Mouse (Mus musculus): ENCODE results near the gene Nktr. TPM values are rescaled to one million over a fixed set of nuclear protein-coding genes. Genes with fewer than 3 reads are reported as not detected.
A peak's percentile ranks its signal among the peaks of the same experiment; 100 is the strongest.

Nktr gene
- polyA plus RNA-seq, 1 experiment from 2014 or later, result 70.1 TPM

GRCm38 (mm10) chr9:121765166-121765855, 46.3 kb downstream of the Nktr start:
- WGBS, result 93% methylated on average over 16 of the region's 16 CpGs
- no peaks in the 10 kb centered on the region for H3K27me3 ChIP-seq
- peaks cover 71% of the 10 kb centered on the region for H3K36me3 ChIP-seq
- no peak for ATAC-seq (ENCODE audit: insufficient number of reproducible peaks, insufficient read depth, low FRiP score, low TSS enrichment, low read depth)
- no peak overlapping the region for H3K4me2 ChIP-seq
- no peak overlapping the region for H3K27ac ChIP-seq
- no peak overlapping the region for H3K4me3 ChIP-seq
- peaks cover 33% of the 10 kb centered on the region for H3K4me1 ChIP-seq
- no peaks in the 10 kb centered on the region for H3K9me3 ChIP-seq
- no peak overlapping the region for H3K9ac ChIP-seq

GRCm38 (mm10) chr9:121772412-121772811, 53.4 kb downstream of the Nktr start:
- WGBS, result 76% methylated on average over 5 of the region's 5 CpGs
- Histone ChIP-seq H3K9ac (no peak overlapping the region), H3K27me3 (peaks cover 21% of the 10 kb centered on the region), H3K4me2 (no peak overlapping the region), H3K27ac (no peak overlapping the region), H3K9me3 (no peaks in the 10 kb centered on the region), H3K4me3 (no peak overlapping the region), H3K36me3 (peaks cover 17% of the 10 kb centered on the region), H3K4me1 (peaks cover 9% of the 10 kb centered on the region)
- no peak for ATAC-seq (ENCODE audit: insufficient number of reproducible peaks, insufficient read depth, low FRiP score, low TSS enrichment, low read depth)

- Histone ChIP-seq H3K27ac (no peak overlapping the region), H3K9ac (no peak overlapping the region), H3K4me3 (no peak overlapping the region), H3K4me1 (peaks cover 11% of the 10 kb centered on the region), H3K36me3 (no peaks in the 10 kb centered on the region), H3K9me3 (no peaks in the 10 kb centered on the region), H3K4me2 (no peak overlapping the region), H3K27me3 (peaks cover 49% of the 10 kb centered on the region)
- WGBS, result 83% methylated on average over 10 of the region's 10 CpGs
- ATAC-seq (ENCODE audit: insufficient number of reproducible peaks, insufficient read depth, low FRiP score, low TSS enrichment, low read depth), result no peak
Observed at GRCm38 (mm10) chr9:121775951-121776350, 57.0 kb downstream of the Nktr start.

- H3K4me2 ChIP-seq, result no peak overlapping the region
- H3K27me3 ChIP-seq, result peaks cover 49% of the 10 kb centered on the region
- 76% methylated on average over 7 of the region's 7 CpGs for WGBS
- H3K27ac ChIP-seq, result no peak overlapping the region
- no peak overlapping the region for H3K9ac ChIP-seq
- H3K9me3 ChIP-seq, result no peaks in the 10 kb centered on the region
- no peaks in the 10 kb centered on the region for H3K36me3 ChIP-seq
- no peak for ATAC-seq (ENCODE audit: insufficient number of reproducible peaks, insufficient read depth, low FRiP score, low TSS enrichment, low read depth)
- H3K4me1 ChIP-seq, result peaks cover 11% of the 10 kb centered on the region
- H3K4me3 ChIP-seq, result no peak overlapping the region
Observed at GRCm38 (mm10) chr9:121776511-121776910, 57.5 kb downstream of the Nktr start.

- 17% methylated on average over 30 of the region's 30 CpGs for WGBS
- Histone ChIP-seq H3K4me3 (peak within 1 kb of the TSS; percentile 39), H3K27ac (no peak within 1 kb of the TSS), H3K4me2 (peak within 1 kb of the TSS; percentile 73), H3K4me1 (peaks cover 11% of the 10 kb centered on the region), H3K36me3 (no peaks in the 10 kb centered on the region), H3K27me3 (peaks cover 49% of the 10 kb centered on the region), H3K9ac (peak within 1 kb of the TSS; percentile 51), H3K9me3 (no peaks in the 10 kb centered on the region)
- no peak for ATAC-seq (ENCODE audit: insufficient number of reproducible peaks, insufficient read depth, low FRiP score, low TSS enrichment, low read depth)
Observed at GRCm38 (mm10) chr9:121777484-121778065, 58.6 kb downstream of the Nktr start, which contains the start of gene Klhl40. Gene Klhl40, plus strand, starts transcription at chr9:121777607.

- no peak for ATAC-seq (ENCODE audit: insufficient number of reproducible peaks, insufficient read depth, low FRiP score, low TSS enrichment, low read depth)
- Histone ChIP-seq H3K27me3 (peaks cover 49% of the 10 kb centered on the region), H3K9ac (peak overlapping the region; percentile 51)
Observed at GRCm38 (mm10) chr9:121778066-121778624, 59.2 kb downstream of the Nktr start.

GRCm38 (mm10) chr9:121784801-121785200, 65.8 kb downstream of the Nktr start:
- Histone ChIP-seq H3K36me3 (no peaks in the 10 kb centered on the region), H3K4me1 (no peaks in the 10 kb centered on the region), H3K9ac (no peak overlapping the region), H3K4me3 (no peak overlapping the region), H3K9me3 (no peaks in the 10 kb centered on the region), H3K4me2 (no peak overlapping the region), H3K27ac (no peak overlapping the region), H3K27me3 (peaks cover 5% of the 10 kb centered on the region)
- no peak for ATAC-seq (ENCODE audit: insufficient number of reproducible peaks, insufficient read depth, low FRiP score, low TSS enrichment, low read depth)
- 85% methylated on average over 12 of the region's 12 CpGs for WGBS

More at GRCm38 (mm10) chr9:121778066-121778624, 59.2 kb downstream of the Nktr start:
- no peaks in the 10 kb centered on the region for H3K9me3 ChIP-seq
- H3K27ac ChIP-seq, result no peak overlapping the region
- peak overlapping the region; percentile 39 for H3K4me3 ChIP-seq
- H3K36me3 ChIP-seq, result no peaks in the 10 kb centered on the region
- 12% methylated on average over 54 of the region's 54 CpGs for WGBS
- peaks cover 11% of the 10 kb centered on the region for H3K4me1 ChIP-seq
- H3K4me2 ChIP-seq, result peak overlapping the region; percentile 73

GRCm38 (mm10) chr9:121785261-121785660, 66.3 kb downstream of the Nktr start:
- Histone ChIP-seq H3K27me3 (peaks cover under 1% of the 10 kb centered on the region; the same call in 1 of the 2 replicates), H3K9me3 (no peaks in the 10 kb centered on the region), H3K4me3 (no peak overlapping the region), H3K9ac (no peak overlapping the region), H3K36me3 (no peaks in the 10 kb centered on the region), H3K4me1 (no peaks in the 10 kb centered on the region), H3K27ac (no peak overlapping the region), H3K4me2 (no peak overlapping the region)
- 84% methylated on average over 8 of the region's 8 CpGs for WGBS
- no peak for ATAC-seq (ENCODE audit: insufficient number of reproducible peaks, insufficient read depth, low FRiP score, low TSS enrichment, low read depth)

- no peak for ATAC-seq (ENCODE audit: insufficient number of reproducible peaks, insufficient read depth, low FRiP score, low TSS enrichment, low read depth)
- WGBS, result 76% methylated on average over 2 of the region's 2 CpGs
Observed at GRCm38 (mm10) chr9:121786359-121786758, 67.4 kb downstream of the Nktr start.

GRCm38 (mm10) chr9:121791206-121791605, 72.2 kb downstream of the Nktr start:
- Histone ChIP-seq H3K27ac (no peak overlapping the region), H3K4me3 (no peak overlapping the region), H3K36me3 (no peaks in the 10 kb centered on the region), H3K4me2 (no peak overlapping the region), H3K4me1 (no peaks in the 10 kb centered on the region), H3K27me3 (no peaks in the 10 kb centered on the region), H3K9ac (no peak overlapping the region), H3K9me3 (no peaks in the 10 kb centered on the region)
- 10% methylated on average over 5 of the region's 5 CpGs for WGBS
- no peak for ATAC-seq (ENCODE audit: insufficient number of reproducible peaks, insufficient read depth, low FRiP score, low TSS enrichment, low read depth)

More at GRCm38 (mm10) chr9:121786359-121786758, 67.4 kb downstream of the Nktr start:
- H3K4me3 ChIP-seq, result no peak overlapping the region
- no peak overlapping the region for H3K27ac ChIP-seq
- no peak overlapping the region for H3K9ac ChIP-seq
- H3K36me3 ChIP-seq, result no peaks in the 10 kb centered on the region
- no peaks in the 10 kb centered on the region for H3K9me3 ChIP-seq
- H3K4me1 ChIP-seq, result no peaks in the 10 kb centered on the region
- H3K27me3 ChIP-seq, result no peaks in the 10 kb centered on the region
- H3K4me2 ChIP-seq, result no peak overlapping the region

GRCm38 (mm10) chr9:121791757-121792521, 73.0 kb downstream of the Nktr start, which contains the start of gene Hhatl:
Gene Hhatl, minus strand, starts transcription at chr9:121792507.
- no peaks in the 10 kb centered on the region for H3K9me3 ChIP-seq
- H3K27me3 ChIP-seq, result no peaks in the 10 kb centered on the region
- no peak within 1 kb of the TSS for H3K4me2 ChIP-seq
- H3K4me1 ChIP-seq, result no peaks in the 10 kb centered on the region
- no peak within 1 kb of the TSS for H3K27ac ChIP-seq
- WGBS, result 43% methylated on average over 24 of the region's 24 CpGs
- no peak within 1 kb of the TSS for H3K4me3 ChIP-seq
- no peak within 1 kb of the TSS for H3K9ac ChIP-seq
- no peak for ATAC-seq (ENCODE audit: insufficient number of reproducible peaks, insufficient read depth, low FRiP score, low TSS enrichment, low read depth)
- no peaks in the 10 kb centered on the region for H3K36me3 ChIP-seq
